Mouse (Mus musculus) lung, postnatal 36 days (tissue): ENCODE results near the gene Crtap.

Experiments used
- DNase-seq: peaks from one replicate; pipeline ENCODE4 v3.0.0; 2022; ENCODE audit warnings: mixed read lengths

Crtap gene

DNA sequence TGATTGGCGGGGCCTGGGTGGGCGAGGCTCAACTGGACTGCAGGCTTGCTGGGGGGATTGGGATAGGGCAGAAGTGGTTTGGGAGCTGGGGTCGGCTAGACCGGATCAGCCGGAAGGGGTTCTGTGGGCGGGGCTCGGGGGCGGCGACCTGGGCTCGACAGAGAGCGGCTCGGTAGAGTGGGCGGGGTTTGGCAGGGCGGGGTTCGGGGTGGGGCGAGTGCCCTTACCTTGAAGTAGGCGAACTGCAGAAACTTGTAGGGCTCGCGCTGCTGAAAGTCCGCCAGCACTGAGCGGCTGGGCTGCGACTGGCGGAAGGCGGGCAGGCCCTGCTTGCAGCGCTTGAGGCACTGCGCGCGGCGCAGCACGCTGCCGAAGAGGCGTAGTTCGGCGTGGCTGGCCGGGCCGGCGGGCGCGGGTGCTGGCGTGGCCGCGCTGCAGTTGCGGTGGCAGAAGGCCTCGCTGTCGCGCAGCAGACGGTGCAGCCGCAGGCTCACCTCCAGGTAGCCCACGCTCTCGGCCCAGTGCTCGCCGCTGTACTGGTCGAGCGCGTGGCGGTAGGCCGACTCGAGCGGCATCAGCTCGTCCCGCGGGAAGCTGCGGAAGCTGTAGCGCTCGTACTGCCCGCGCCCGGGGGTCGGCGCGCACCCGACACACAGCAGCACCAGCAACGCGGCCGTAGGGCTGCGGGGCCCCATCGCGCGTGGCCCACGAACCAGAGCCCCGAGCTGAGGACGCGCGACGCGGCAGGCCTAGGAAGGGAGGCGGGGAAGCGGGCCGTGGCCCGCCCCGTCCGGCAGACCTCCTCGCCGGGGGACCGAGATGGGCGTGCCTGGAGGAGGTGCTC lies at the start of gene Crtap:
Gene Crtap, minus strand, starts transcription at position 771 of the 844 bp plus-strand sequence.
- DNase-seq, result peak; percentile 75

DNA sequence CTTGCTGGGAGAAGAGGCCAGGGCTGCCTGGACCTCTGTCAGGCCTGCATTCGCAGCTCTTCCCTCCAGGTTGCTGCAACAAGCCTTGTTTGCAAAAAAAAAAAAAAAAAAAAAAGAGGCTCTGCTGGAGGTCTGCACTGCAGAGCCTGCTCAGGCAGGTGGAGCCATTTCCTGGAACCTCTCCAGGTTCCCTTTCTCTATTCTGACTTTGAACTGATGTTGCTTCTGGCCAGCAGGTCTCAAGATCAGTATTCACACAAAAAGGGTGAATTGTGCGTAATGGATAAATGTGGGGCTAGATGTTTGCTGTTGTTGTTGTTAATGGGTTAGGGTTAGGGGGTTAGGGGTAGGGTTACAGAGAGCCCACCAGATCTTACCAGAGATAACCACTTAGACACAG lies 45.2 kb upstream of the Crtap start:
- no peak for DNase-seq

DNA sequence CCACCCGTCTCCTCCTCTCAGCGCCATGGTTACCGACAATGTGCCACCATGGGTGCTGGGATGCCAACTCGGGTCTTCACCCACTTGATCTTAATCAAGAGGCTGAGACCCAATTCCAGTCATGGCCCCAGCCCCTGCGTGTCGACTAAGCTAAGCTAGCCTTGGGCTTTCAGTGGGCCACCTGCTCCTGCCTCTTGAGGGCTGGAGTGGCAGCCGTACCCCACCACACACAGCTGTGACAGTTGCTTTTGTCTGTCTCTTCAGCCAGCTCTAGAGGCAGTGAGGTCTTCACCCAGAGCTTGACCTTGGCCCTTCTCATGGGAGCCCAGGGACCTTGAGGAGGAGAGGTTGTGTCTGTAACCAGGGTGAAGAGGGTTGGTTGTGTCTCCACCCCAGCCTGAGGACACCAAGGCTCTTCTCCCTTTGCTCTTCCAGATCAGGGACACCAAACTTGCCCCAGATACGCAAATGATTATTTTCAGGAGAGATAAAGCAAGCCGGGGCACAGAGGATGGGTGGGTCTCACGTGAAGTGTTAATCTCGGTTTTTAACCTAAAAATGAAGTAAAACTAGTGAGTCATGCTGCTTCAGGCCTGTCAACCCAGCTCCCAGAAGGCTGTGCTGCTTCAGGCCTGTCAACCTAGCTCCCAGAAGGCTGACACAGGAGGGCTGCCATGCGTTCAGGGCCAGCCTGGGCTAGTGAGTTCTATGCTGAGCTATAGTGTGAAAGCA lies 37.8 kb upstream of the Crtap start:
- no peak for DNase-seq

DNA sequence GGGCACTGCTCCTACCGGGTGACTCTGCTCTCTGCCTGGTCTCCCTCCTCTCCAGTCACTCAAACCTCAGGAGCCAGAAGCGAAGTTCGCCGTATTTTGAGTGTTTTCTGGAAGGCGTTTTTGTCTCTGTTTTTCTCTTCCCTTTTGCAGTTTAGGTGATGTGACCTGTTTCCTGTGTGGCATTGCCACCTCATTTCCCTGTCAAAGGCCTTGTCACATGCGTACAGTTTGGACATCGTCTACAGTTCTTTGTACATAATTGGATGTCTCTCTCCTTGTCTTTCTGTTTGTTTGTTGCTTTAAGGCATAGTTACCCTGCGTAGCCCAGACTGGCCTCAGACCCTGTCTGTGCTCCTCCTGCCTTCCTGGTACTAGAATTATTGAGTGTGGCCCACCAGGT lies 37.0 kb upstream of the Crtap start:
- no peak for DNase-seq

DNA sequence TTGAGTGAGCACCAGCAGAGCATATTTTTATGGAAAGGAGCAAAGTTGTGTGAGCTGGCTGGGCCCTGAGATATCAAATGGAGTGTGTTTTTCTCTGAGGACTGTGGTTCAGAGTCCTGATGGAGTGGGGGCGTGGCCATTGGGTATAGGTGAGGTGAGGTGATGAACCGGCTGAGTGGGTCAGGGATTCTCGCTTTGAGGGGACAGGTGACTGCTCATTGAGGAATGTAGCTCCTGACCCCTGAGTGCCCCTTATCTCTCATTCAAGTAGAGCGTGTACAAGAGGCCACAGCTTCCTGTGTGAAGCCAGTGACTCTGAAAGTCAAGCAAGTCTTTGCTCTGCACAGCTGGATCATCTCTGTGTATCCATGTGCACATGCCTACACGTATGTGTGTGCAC lies 35.7 kb upstream of the Crtap start:
- DNase-seq, result peak; percentile 26

DNA sequence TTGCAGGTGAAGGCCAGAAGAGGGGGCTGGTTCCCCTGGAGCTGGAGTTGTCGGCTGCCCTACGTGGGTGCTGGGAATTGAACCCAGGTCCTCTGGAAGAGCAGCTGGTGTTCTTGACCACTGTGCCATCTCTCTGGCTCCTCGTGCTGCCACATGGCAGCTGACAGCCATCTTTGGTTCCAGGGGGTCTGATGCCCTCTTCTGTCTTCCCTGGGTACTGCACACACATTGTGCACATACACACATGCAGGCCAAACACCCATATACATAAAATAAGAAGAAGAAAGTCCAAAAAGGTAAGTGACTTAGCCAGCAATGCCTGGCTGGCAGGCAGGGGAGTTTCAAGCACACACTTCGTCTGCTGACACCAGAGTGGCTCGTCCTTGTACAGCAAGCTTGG lies 35.1 kb upstream of the Crtap start:
- no peak for DNase-seq

DNA sequence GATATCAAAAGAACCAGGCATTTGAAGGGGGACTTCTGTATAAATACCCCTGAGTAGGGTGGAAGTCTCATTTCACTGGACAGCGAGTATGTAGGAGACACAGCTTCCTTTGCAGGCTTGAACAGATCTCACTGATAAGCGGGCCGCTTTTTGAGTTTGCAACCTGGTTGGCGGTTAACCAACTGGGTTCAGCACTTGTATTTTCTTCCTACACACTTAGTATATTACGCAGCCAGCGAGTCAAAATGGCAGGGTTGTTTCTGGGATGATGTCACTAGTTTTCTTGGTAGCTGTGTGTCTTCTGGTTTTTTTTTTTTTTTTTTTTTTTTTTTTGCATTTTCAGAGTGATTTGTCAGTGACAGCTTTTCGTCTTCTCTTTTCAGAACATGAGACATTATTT lies 31.3 kb upstream of the Crtap start:
- no peak for DNase-seq

DNA sequence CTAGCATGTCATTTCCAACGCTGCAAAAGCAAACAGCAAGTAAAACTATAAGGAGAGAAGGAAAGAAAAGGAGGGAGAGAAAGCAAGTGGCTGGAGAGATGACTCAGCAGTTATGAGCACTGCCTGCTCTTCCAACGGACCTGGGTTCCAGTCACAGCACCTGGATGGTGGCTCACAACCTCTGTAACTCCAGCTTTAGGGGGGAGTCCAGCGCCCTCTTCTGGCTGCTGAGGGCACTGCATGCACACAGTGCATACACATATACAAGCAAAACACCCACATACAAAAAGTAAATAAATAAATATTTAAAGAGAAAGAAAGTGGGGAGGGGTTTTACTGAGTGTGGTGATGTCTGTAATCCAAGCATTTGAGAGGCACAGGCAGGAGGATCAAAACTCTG lies 30.6 kb upstream of the Crtap start:
- DNase-seq, result no peak

DNA sequence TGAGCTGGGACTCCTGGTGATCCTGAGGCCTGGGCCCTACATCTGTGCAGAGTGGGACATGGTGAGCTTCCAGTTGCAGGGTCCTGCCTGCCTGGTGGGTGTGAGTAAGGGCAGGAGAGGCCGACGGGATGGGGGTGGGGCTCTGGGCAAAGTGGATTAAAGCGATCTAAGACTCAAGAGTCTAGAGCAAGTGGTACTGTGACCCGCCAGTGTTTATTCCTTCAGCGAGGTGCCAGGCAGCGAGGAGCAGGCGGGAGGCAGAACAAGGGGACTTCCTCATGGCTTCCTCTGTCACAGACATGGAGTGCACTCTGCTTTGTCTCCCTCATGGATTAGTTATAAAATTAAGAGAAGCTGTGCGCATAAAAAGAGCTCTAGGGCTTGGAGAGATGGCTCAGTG lies 30.0 kb upstream of the Crtap start:
- no peak for DNase-seq

DNA sequence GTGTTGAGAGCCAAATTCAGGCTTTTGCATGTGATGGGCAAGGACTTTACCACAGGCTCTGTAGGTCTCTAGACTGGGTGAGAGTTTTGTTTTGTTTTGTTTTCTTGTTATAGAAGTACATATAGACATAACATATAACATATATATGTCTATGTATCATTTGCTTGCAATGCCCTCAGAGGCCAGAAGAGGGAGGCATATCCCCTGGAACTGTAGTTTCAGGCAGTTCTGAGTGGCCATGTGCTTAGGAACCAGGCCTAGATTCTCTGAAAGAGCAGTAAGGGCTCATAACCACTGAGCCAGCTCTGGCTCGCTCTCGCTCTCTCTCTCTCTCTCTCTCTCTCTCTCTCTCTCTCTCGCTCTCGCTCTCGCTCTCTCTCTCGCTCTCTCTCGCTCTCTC lies 27.7 kb upstream of the Crtap start:
- peak; percentile 74 for DNase-seq

DNA sequence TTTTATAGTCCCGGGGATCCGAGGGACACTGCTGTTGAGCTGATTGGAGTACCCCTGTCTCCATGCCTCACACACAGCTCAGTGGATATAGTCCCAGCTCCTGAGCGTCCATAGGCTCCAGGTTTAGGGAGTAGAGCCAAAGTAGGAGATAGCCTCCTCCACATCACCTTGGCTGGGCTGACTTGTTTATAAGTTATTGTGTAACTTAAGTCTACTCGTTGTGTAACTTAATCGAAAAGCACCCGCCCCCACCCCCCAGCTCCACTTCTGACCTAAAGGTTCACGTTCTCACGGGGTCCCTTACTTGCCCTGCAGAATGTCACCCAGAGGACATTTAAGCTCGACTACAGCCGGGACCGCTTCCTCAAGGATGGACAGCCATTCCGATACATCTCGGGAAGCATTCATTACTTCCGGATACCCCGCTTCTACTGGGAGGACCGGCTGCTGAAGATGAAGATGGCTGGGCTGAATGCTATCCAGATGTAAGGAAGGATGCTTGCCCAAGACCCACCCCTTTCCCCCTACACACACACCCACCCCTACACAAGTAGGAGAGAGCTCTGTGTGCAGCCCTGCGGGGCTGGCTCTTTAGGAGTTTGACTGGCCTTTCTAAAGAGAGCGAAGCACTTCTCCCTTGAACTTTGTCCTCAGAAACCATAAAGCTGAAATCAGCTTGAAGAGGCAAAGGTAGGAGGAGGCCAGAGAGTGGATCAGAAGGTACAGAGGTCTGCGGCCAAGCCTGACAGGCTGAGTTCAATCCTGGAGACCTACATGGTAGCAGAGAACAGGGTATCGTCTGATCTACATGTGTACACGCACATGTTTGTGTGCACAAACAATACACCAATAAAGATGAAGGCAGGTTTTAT lies 26.4 kb upstream of the Crtap start:
- DNase-seq, result no peak

DNA sequence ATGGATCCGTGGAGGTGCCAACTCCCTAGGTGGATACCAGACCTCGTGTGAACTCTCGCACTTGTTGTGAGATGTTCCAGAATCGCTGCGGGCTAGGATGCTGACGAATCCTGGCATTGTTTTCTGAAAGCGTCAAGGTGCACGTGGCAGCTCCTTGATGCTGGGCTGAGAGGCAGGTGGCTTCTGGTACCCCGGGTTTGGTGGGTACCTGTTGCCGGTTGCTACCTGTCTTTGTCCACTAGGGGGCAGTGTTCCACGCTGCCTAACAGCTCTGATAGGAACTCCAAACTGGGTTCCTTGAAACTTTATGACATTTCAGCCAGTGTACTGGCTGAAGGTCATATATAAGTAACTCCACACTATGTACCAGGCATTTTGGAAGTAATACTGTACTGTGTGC lies 25.2 kb upstream of the Crtap start:
- peak; percentile 38 for DNase-seq

DNA sequence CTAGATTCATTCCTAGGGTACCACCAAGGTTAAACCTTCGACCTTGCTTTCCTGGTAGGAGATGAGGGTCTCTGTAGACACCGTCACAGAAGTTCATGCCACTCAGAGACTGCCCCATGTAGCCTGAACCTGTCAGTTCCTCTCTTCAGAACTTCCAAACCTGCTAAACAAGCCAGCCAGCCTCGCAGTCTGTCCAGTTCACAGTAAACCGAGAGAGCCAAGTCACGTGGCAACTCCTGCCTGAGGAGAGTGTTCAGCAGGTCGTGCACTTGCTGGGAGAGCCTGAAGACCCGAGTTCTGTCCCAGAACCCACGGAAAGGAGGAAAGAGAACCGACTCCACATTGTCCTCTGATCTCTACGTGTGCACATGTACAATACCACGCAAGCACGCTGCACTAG lies 23.4 kb upstream of the Crtap start:
- DNase-seq, result peak; percentile 41

DNA sequence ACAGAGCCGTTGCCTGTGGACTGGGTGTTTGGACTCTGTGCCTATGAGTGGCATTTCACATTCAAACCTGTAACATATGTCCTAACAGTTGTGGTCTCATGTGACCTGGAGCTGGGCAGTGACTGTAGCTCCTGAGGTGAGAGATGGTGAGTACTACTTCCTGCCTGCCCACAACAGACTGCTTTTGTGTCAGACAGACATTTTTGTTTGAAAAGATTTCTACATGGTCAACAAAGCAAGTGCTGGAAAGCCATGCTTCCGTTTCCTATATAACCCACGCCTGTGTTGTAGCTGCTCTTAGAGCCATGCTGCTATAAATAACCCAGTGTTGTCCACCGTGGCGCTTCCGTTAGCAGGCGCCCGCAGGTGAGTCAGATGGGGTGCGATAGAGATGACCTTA lies 21.9 kb upstream of the Crtap start:
- DNase-seq, result no peak

DNA sequence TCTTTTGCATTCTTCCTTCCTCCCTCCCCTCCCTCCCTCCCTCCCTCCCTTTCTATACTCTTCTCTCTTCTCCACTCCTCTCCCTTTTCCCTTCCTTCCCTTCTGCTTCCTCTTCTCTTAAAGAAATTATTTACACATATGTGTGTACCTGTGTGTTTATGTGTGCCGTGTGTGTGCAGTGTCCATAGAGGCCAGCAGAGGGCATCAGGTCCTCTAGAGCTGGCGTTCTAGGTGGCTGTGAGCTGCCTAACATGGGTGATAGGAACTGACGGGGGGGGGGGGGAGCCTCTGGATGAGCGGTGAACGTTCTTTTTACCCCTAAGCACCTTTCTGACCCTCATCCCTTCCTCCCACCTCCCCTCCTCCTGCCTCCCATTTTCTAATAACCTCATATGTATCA lies 20.8 kb upstream of the Crtap start:
- no peak for DNase-seq

DNA sequence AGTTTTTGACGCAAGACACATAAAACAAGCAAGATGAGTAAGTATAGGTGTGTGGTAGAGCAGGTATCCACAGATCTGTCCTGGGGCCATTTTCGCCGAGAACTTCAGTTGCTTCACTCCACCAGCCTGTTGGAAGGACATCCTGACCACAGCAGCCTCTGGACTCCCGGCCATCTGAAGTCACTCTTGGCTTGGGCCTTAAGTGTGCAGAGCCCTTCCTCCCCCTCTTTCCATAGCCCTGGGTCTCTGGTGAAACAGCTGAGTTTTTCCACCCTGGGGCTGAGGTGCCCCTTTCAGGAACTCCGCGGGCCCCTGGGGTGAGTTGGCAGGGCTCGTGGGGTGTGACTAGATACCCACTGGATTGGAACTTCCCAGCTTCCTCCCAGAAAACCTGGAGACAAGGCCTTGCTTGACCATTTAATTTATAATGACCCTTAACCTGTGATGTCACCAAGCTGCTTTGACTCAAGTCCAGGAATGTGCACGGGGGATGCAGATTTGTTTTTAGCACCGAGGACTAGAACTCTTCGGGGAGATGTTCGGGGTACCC lies 19.9 kb upstream of the Crtap start:
- no peak for DNase-seq

DNA sequence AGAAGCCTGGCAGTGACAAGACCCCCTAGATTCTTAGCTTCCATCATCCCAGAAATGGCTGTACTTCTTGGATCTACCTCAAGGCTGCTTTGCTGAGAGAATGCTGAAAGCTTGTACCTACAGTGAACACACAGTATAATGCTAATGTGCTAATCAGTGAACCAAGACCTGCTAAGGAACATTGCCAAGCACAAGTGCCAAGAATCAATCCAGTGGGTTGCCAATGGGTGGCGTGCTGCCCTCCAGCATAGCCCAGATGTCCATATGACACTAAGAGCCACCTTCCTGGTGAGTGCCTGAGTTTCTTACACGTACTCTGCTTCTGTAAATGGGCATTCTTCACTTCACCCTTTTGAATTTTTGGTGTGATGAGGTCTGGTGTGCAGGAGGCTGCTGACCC lies 17.2 kb upstream of the Crtap start:
- DNase-seq, result no peak

DNA sequence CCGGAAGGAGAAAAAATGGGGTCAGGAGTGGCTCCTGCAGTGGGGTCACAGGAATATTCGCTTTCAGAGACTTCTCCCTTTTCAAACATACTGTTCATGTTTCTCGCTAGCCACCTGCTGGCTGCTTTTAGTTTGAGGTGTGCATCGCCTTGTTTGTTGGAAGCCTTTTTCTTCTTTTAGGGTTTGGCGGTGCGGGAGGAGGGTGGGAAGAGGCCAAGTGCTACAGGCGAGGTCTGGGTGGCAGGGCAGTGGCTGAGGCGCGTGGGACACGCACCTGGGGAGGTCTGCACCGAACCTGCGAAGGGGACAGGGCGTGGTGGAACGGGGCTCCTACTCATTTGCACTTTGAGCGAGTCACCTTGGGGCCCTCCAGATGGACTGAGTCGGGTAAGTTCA lies 11.2 kb upstream of the Crtap start:
- DNase-seq, result peak; percentile 40

DNA sequence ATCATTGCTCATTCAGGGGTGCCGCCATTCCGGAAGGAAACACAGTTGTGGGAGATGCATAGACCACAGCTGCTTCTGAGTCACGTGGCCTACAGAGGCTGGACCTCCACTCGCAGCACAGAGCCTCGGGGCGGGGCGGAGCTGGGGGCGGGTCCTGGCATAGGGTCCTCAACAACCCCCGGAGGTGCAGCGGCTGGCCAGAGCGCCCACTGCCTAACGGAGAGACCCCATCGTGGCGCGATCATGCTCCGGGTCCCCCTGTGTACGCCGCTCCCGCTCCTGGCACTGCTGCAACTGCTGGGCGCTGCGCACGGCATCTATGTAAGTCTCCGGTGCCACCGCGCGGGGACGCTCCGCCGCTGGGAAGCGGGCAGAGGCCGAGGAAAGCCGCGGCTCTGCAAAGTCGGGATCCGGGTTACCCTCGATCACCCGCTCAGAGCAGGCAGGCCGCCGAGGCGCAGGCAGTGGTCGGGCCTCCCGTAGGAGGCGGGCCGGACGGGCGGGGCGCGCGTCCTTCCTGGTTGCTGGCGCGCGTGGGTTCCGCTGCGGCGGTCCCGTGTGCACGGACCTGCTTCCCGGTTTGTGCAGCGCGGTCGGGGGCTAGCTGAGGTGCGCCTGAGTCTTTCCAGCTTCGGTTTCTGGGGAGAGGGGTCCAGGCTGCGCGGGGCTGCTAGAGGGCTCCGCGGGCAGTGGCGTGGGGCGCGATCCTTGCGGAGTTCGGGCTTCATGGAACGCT lies 10.6 kb upstream of the Crtap start, which contains the start of the genes Glb1 and Tmppe:
Gene Glb1, plus strand, starts transcription at position 128 of the 736 bp plus-strand sequence.
Gene Tmppe, plus strand, starts transcription at position 157 of the 736 bp plus-strand sequence.
- DNase-seq, result peak; percentile 91

DNA sequence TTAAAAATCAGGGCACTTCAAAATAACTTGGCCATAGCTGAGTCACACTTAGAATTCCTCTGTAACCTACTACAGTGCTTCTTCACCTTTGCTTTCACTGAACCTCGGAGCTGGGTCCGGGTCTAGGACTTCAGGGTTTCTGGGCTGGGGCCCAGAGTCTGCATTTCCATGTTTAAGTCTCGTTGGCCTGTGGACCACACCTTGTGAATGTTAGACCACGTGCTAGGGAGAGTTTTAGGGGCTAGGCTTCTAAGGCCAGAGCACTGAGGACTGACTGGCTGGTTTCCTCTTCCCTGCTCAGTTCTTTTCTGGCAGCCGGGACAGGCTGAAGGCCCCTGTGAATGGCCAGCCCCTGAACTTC lies 10.1 kb upstream of the Crtap start:
- DNase-seq, result no peak

DNA sequence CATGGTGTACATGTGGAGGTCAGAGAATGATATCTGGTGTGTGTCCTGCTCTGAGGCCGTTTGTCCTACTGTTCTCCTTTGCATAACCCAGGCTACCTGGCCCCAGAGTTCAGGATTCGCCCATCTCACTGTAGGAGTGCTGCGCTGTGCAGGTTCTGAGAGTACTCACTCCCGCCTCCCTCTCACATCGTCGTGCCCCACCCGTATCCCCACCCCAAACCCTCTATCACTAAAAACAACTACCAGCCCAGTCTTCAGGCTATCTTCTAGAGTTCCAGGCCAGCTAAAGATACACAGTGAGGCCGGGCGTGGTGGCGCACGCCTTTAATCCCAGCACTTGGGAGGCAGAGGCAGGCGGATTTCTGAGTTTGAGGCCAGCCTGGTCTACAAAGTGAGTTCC lies 9.2 kb upstream of the Crtap start:
- DNase-seq, result no peak

DNA sequence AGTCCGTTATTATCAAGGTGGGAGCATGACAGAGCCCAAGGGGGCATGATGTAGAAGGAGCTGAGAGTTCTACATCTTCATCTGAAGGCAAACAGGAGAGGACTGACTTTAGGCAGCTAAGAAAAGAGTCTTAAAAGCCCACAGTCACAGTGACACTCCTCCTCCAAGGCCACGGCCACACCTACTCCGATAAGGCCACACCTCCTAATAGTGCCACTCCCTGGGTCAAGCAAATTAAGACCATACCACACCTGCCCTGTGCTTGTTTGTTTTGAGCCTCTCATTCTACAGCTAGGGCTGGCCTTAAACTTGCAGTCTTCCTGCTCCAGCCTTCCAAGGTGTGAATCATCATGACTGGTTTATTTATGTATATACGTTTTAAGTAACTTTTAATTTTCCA lies 4.8 kb upstream of the Crtap start:
- no peak for DNase-seq
